Mouse (Mus musculus) left cerebral cortex, postnatal 25 days (tissue): ENCODE data around the gene Slc41a3. TPM values are rescaled to one million over a fixed set of nuclear protein-coding genes. Genes with fewer than 3 reads are reported as not detected.

ENCODE experiments used
- DNase-seq, 2 experiments: peaks; one replicate each; pipeline ENCODE4 v3.0.0; 2022; ENCODE audit warnings: low spot score in 2 of 2, mixed read lengths in 1 of 2
- intact Hi-C: fragments of 180-260 bp; cut with DNase I; formaldehyde crosslinking; loops from one replicate; pipeline ENCODE4 v1.15.1; 2025
- total RNA-seq, 2 experiments: library from RNA; stranded (reverse); gene quantifications; 2 replicates each; pipeline ENCODE4 v1.2.3; 2021

The Slc41a3 gene
- 1 to 10 TPM; 4.3 to 5.1 TPM for total RNA-seq

DNA sequence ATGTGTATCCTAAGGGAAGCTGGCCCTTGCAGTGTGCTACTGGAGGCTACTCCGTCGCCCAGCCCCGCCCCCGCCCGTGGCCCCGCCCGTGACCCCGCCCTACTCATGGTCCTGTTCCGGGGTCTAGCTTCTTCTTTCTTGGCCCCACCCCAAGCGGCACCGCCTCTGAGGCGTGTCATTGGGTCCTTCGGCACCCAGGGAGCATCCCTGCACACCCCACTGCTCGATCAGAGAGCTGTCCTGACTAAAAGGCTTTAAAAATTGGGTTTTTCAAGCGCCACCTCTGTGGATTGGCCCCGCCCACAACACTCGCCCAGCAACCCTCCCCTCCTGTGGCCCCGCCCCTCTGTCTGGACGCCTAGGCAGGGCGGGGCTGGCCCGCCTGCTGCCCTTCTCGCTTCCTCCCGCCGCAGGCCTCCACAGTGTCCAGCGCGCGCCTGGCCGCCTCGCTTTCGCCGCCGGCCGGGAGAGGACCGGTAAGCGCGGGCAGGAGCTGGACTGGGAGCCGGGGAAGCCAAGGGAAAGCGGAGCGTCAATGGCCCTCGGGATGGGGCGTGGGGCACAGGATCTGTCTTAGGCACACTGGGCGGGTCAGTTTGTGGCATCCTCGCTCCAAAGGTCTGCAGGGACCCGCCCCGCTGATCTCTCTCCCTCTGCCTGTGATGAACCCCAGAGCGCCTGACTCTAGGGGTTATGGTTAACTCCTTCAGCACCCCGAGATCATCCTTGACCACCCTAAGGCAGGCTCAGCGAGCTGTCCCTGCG is at the start of gene Slc41a3:
Slc41a3 (plus strand) TSS at position 193 of the 765 bp plus-strand sequence.
- intact Hi-C loops, result loop anchor here (5.0 to 10.0 kb wide), 2 partner anchors 123 to 510 kb away; partner anchors contain the start of gene Nup210

GRCm38 (mm10) chr6:90556534-90557058 is 47.9 kb upstream of the Slc41a3 start:
- intact Hi-C loops, result no loop called here
- no peak for DNase-seq

More for the DNA sequence above, at the start of gene Slc41a3:
- DNase-seq, result peak; percentile 80 to 87

GRCm38 (mm10) chr6:90557077-90557476 is 47.4 kb upstream of the Slc41a3 start:
- no peak for DNase-seq
- intact Hi-C loops, result no loop called here

- intact Hi-C loops, result no loop called here
- no peak for DNase-seq
These were observed 46.5 kb upstream of the Slc41a3 start for GRCm38 (mm10) chr6:90557829-90558693.

DNA sequence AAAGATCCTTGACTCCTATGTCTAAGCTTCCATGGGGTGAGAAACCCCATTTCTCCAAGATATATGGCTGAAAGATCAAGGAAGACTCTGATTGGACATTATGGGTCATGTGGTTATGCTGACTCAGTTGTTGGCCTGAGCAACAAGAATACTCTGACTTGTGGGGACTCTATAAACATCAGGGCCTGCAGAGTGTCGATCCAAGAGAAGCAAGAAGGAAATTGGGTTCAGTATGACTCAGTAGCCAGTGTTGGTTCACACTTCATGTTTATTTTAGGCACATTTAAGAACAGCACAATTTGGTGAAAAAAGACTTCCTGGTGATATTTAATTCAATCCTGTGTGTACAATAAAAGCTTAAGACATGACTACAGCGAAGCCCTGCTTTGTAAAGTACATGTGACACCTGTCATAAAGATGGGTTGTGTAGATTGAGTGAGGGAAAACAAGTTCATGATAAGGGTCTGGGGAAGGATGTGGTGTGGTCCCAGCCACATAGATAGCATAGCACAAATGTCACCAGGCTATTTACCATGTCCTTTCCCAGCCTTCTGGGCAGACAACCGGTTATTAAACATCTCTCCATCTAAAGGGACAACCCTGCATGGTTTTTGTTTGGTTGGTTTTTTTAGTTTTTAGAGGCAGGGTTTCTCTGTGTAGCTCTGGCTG is 44.0 kb upstream of the Slc41a3 start:
- DNase-seq, result peak in 1 of 2 experiments; percentile 78
- intact Hi-C loops, result loop anchor here (5.0 kb wide), 1 partner anchor 128 kb away; no protein-coding TSS in a partner anchor

DNA sequence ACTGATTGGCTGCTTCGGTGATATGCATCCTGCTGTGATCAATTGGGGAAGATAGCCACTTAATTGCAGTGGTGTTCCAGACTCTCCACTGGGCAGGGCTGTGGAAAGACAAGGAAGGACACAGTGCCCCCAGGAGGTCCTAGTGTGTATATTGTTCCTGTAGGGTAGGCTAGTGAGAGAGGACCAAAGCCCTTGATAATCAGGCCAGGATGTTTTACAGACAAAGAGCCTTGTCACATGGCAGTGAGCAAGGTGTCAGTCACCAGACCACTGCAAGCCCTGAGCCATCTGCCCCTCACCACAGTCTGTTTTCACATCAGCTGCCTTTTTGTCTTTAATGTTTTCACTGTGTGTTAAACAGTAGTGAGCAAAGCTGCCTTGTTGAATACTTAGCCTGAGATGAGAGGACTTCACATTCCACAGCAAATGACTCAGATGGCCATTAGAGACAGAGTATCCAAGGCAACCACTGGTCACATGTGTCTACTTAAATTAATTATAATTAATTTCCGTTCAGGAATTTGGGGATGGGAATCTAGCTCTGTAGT is 43.2 kb upstream of the Slc41a3 start:
- no peak for DNase-seq
- intact Hi-C loops, result loop anchor here (5.0 kb wide), 1 partner anchor 129 kb away; no protein-coding TSS in a partner anchor

DNA sequence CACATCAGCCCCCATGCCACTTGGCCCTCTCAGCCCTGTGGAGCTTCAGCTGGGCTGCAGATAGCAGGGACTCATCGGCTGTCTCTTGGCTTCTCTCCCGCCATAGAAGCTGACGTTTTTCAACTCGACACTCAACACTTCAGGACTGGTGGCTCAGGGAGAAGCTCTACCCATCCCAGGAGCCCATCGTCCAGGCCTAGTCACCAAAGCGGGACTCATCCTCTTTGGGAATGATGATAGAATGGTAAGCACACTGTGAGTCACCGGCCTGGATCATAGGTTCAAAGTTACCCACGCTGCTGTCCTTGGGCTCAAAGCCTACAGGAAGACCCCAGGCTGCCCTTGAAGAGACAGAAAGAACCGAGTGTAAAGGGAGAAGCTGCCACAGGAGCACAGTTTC is 40.3 kb upstream of the Slc41a3 start:
- no peak for DNase-seq
- intact Hi-C loops, result loop anchor here (5.0 kb wide), 1 partner anchor 132 kb away; no protein-coding TSS in a partner anchor

- DNase-seq, result no peak
- intact Hi-C loops, result no loop called here
These were observed 38.9 kb upstream of the Slc41a3 start for GRCm38 (mm10) chr6:90565357-90566215.

DNA sequence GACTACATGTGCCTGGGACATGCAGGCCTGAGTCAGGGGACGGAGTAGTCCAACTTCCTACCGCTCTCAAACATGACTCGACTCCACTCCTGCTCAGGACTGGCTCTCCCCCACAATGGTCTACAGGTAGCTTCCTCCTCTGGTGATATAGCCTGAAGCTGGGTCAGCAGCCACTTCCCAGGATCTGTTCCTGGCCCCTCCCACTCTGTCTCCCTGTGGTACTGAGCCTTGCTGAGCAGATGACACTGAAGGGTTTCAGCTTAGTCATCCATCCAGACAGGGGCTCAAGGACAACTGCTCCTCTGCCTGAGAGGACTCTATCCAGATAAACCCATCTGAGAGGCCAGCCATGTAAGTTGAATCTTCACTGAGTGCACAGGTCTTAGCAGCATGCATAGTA is 37.0 kb upstream of the Slc41a3 start:
- DNase-seq, result no peak
- intact Hi-C loops, result no loop called here

GRCm38 (mm10) chr6:90567928-90568327 is 36.6 kb upstream of the Slc41a3 start:
- intact Hi-C loops, result no loop called here
- DNase-seq, result peak in 1 of 2 experiments; percentile 75

GRCm38 (mm10) chr6:90568721-90569120 is 35.8 kb upstream of the Slc41a3 start:
- no peak for DNase-seq
- intact Hi-C loops, result no loop called here

GRCm38 (mm10) chr6:90569736-90570383 is 34.7 kb upstream of the Slc41a3 start:
- intact Hi-C loops, result loop anchor here (10.0 kb wide), 1 partner anchor 895 kb away; no protein-coding TSS in a partner anchor
- no peak for DNase-seq

DNA sequence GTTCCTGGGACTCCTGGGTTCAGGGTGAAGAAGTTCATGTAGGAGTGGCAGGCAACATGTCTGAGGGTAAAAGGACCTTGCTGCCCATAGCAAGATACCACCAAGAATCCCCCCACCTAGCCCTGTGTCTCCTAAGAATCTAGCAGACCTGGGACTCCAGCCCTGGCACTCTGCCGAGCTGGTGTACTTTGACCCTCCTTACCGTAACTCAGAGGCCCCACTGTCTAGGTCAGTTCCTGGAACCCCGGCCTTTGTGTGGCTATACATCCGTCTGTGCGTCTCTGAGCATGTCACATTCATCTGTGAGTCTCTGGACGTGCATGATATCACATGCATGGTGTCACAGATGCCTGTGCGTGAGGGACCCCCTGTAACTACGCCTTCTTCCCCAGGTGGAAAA is 34.1 kb upstream of the Slc41a3 start:
- no peak for DNase-seq
- intact Hi-C loops, result loop anchor here (10.0 kb wide), 1 partner anchor 896 kb away; no protein-coding TSS in a partner anchor

DNA sequence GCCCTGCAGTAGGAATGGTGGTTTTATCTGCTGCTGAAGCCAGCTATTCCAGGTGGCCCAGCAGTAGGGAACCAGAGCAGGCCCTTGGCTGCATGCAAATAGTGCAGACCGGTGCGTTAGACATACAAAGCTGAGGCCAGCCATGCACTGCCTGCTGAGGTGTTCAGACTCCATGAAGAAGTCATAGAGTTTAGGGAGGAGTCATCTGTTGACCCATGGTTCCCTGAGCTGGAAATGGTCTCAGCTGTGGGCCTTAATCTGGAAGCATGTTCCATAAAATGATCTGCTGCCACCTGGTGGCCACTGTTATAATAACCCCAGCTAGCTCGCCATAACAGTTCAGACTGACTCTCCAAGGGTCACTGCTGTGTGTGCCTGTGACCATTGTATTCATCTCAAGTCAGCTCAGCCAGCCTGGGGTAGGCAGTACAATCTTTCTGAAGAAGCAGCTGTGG is 29.2 kb upstream of the Slc41a3 start:
- peak; percentile 78 to 79 for DNase-seq
- intact Hi-C loops, result loop anchor here (10.0 kb wide), 1 partner anchor 900 kb away; no protein-coding TSS in a partner anchor

DNA sequence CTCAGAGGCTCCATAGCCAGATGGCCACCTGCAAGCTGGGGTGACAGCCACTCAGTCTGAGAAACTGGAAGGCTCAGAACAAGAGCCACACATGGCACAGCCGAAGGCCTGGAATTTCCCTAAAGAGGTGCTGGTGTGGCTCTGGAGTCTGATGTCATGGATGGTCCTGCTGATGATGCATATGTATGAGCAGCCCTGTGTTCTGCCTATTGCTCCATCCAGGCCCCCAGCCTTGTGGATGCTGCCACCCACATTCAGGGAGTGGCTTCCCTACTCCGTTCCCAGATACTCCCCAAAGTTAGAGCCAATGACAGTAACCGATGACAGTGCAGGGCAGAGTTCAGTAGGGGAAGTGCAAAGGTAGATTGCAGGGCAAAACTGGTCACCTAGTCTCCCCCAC is 26.4 kb upstream of the Slc41a3 start:
- DNase-seq, result no peak
- intact Hi-C loops, result loop anchor here (10.0 kb wide), 1 partner anchor 903 kb away; no protein-coding TSS in a partner anchor

GRCm38 (mm10) chr6:90582331-90582730 is 22.2 kb upstream of the Slc41a3 start:
- intact Hi-C loops, result no loop called here
- DNase-seq, result no peak

DNA sequence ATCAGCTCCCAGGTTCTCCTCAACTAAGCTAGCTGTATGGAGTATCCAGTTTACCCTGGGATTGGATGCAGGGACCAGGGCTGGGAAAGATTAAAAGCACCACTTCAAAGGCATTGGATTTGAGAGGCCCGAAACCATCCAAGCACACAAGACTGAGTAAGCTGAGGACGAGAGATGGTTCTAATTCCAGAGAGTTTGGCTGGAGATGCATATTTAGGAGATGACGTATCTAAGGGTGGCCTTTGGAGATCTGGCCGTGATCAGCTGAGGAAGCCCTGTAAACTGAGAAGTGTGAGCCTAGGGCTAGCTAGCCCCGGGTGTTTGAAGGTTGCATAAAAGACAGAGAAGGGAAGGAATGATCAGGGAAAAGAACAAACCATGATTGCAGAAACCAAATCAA is 16.4 kb upstream of the Slc41a3 start:
- DNase-seq, result no peak
- intact Hi-C loops, result no loop called here

DNA sequence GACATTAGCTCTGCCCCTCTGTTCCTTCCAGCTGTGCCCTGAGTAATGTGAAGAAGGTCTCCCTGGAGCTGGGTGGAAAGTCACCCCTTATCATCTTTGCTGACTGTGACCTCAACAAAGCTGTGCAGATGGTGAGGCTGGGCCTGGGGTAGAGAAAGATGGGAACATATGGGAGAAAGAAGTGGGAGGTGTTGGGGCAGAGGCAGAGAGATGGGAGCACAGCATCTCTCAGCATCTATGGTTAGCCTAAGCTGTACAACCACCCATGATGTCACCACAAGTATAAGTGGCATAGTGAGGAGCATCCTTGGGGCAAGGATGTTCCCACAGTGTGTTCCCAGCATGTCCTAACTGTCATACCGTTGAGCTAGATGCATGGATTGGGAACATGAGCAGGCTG is 13.8 kb upstream of the Slc41a3 start:
- peak in 1 of 2 experiments; percentile 72 for DNase-seq
- intact Hi-C loops, result no loop called here
